Mouse (Mus musculus) liver (tissue): ENCODE data around the gene Gtf2i.

ENCODE experiments used
- DNase-seq: peaks from one replicate; pipeline ENCODE4 v3.0.0-alpha.2; 2020; ENCODE audit warnings: mixed read lengths

Gtf2i gene

GRCm38 (mm10) chr5:134321699-134322098, 7.1 kb upstream of the Gtf2i start:
- DNase-seq: no peak

GRCm38 (mm10) chr5:134318903-134319302, 4.3 kb upstream of the Gtf2i start:
- no peak for DNase-seq

- DNase-seq: no peak
These were observed 2.2 kb upstream of the Gtf2i start for GRCm38 (mm10) chr5:134316721-134317120.

- peak; percentile 63 for DNase-seq
These were observed 1.2 kb upstream of the Gtf2i start for GRCm38 (mm10) chr5:134315623-134316350.

- DNase-seq: no peak
These were observed 389 bp downstream of the Gtf2i start for GRCm38 (mm10) chr5:134314068-134314674.

- DNase-seq: peak; percentile 97
These were observed 1.0 kb downstream of the Gtf2i start for GRCm38 (mm10) chr5:134313451-134314067.

- peak; percentile 35 for DNase-seq
These were observed 1.7 kb downstream of the Gtf2i start for GRCm38 (mm10) chr5:134312691-134313450.

GRCm38 (mm10) chr5:134311894-134312411, 2.6 kb downstream of the Gtf2i start:
- no peak for DNase-seq

GRCm38 (mm10) chr5:134310201-134310600, 4.4 kb downstream of the Gtf2i start:
- no peak for DNase-seq

- DNase-seq: no peak
These were observed 5.2 kb downstream of the Gtf2i start for GRCm38 (mm10) chr5:134309345-134309744.

- DNase-seq: no peak
These were observed 9.9 kb downstream of the Gtf2i start for GRCm38 (mm10) chr5:134304639-134305038.

- DNase-seq: no peak
These were observed 19.1 kb downstream of the Gtf2i start for GRCm38 (mm10) chr5:134295277-134296050.

- no peak for DNase-seq
These were observed 20.0 kb downstream of the Gtf2i start for GRCm38 (mm10) chr5:134294606-134295005.

- DNase-seq: no peak
These were observed 23.5 kb downstream of the Gtf2i start for GRCm38 (mm10) chr5:134291096-134291495.

GRCm38 (mm10) chr5:134289935-134290560, 24.5 kb downstream of the Gtf2i start:
- DNase-seq: no peak

GRCm38 (mm10) chr5:134288071-134288470, 26.5 kb downstream of the Gtf2i start:
- no peak for DNase-seq

- no peak for DNase-seq
These were observed 29.6 kb downstream of the Gtf2i start for GRCm38 (mm10) chr5:134284921-134285320.

GRCm38 (mm10) chr5:134282603-134283002, 32.0 kb downstream of the Gtf2i start:
- no peak for DNase-seq

- DNase-seq: no peak
These were observed 32.5 kb downstream of the Gtf2i start for GRCm38 (mm10) chr5:134282076-134282475.

GRCm38 (mm10) chr5:134279371-134279770, 35.2 kb downstream of the Gtf2i start:
- DNase-seq: no peak

GRCm38 (mm10) chr5:134277109-134277508, 37.5 kb downstream of the Gtf2i start:
- DNase-seq: no peak

GRCm38 (mm10) chr5:134275556-134275955, 39.0 kb downstream of the Gtf2i start:
- no peak for DNase-seq
